Mouse (Mus musculus): ENCODE measurements around the gene Mindy3. TPM values are rescaled to one million over a fixed set of nuclear protein-coding genes. Genes with fewer than 3 reads are reported as not detected.
A peak's percentile ranks its signal among the peaks of the same experiment; 100 is the strongest.

The Mindy3 gene
- polyA plus RNA-seq, 1 experiment from 2014 or later, result 28.8 TPM

DNA sequence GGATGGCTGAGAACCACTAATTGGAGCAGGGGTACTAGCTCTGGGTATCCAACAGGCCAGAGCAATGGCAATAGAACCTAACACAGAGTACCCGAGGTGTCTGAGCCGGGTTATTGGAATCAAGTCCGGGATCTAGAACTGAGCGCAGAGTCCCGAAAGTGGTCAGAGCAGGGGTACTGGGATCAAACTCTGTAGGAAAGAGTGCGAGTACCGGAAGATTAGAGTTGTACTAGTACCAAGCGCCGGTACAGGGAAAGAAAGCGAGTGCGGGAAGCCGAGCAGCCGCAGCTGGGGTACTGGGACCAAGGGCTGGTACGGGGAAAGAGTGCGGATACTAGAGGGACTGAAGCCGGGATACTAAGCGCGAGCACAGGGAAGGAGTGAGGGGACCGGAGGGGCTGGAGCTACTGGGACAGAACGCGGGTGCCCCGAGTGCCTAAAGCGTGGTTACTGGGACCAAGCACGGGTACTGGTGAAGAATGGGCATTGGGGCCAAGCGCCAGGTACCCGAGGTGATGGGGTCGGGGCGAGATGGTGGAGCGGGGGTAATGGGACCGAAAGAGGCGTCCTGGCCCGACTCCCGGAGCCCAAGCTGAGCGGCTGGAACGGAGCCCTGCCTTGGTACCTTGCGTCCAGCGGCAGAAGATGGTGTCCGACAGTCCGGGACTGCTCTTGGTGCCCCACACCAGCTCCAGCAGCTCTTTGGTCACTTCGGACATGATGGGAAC, 572 bp downstream of the Mindy3 start:
- no peaks in the 10 kb centered on the region for H3K27me3 ChIP-seq (replicated peaks; ENCODE audit: control insufficient read depth, insufficient read depth, low read length)
- H3K4me1 ChIP-seq (replicated peaks; ENCODE audit: control insufficient read depth, insufficient read depth, low read length), result peaks cover 6% of the 10 kb centered on the region; the same call in 1 of the 2 replicates
- under 1% methylated on average over 40 of the region's 40 CpGs for WGBS
- peak overlapping the region; percentile 95 for H3K4me3 ChIP-seq (ENCODE audit: low read depth, low read length)
- H3K36me3 ChIP-seq (ENCODE audit: control insufficient read depth, insufficient read depth, low read length), result no peaks in the 10 kb centered on the region
- H3K27ac ChIP-seq (ENCODE audit: low read depth, low read length), result peak overlapping the region; percentile 71
- DNase-seq (ENCODE audit: low spot score) (peak; percentile 57), ATAC-seq (replicated peaks; ENCODE audit: low FRiP score) (peak; percentile 71)
- peak overlapping the region; percentile 87 for H3K4me2 ChIP-seq
- H3K9me3 ChIP-seq (ENCODE audit: control insufficient read depth, low read length), result no peaks in the 10 kb centered on the region
- H3K9ac ChIP-seq (ENCODE audit: low read depth, low read length), result peak overlapping the region; percentile 86

DNA sequence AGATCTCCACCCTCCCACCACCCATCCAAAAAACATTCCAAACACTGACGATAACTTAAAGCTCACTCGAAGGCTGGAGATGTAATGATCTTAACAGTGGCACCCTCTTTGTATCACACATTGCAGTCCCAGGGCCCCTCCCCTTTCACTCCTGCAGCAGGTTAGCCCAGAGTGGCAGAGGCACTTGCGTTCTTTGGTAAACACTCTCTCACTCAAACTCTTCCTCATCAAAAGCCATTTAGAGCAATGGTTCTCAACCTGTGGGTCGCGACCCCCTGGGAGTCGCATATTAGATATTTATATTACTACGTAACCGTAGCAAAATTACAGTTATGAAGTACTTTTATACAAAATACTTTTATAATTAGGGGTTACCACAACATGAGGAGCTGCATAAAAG, 1.1 kb downstream of the Mindy3 start:
- H3K4me2 ChIP-seq, result peak overlapping the region; percentile 87
- H3K27me3 ChIP-seq (replicated peaks; ENCODE audit: control insufficient read depth, insufficient read depth, low read length), result no peaks in the 10 kb centered on the region
- H3K9ac ChIP-seq (ENCODE audit: low read depth, low read length), result peak overlapping the region; percentile 86
- peak; percentile 72 for ATAC-seq (replicated peaks; ENCODE audit: low FRiP score)
- H3K36me3 ChIP-seq (ENCODE audit: control insufficient read depth, insufficient read depth, low read length), result no peaks in the 10 kb centered on the region
- peak overlapping the region; percentile 95 for H3K4me3 ChIP-seq (ENCODE audit: low read depth, low read length)
- DNase-seq (ENCODE audit: low spot score), result no peak
- peaks cover 6% of the 10 kb centered on the region; the same call in 1 of the 2 replicates for H3K4me1 ChIP-seq (replicated peaks; ENCODE audit: control insufficient read depth, insufficient read depth, low read length)
- WGBS, result 36% methylated on average over 8 of the region's 8 CpGs
- no peak overlapping the region; the same call in 1 of the 2 replicates for H3K27ac ChIP-seq (ENCODE audit: low read depth, low read length)
- no peaks in the 10 kb centered on the region for H3K9me3 ChIP-seq (ENCODE audit: control insufficient read depth, low read length)

DNA sequence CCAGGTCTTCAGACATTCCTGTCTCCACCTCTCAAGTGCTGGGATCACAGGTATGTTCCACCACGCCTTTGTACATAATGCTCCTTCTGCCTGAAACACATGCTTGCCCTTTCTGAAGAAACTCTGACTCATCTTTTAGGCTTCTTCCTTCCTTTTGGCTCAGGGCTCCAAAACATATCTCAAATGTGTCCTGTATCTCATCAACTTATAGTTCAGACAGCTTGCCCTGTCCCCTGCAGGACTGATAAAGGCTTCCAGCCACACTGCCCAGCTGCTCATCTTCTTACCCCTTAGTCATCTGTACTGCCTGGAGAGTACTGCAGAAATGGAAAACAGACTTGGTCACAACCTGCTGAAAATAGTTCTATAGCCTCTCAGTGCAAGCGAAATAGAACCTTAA, 7.0 kb downstream of the Mindy3 start:
- no peaks in the 10 kb centered on the region for H3K9me3 ChIP-seq (ENCODE audit: control insufficient read depth, low read length)
- H3K4me3 ChIP-seq (ENCODE audit: low read depth, low read length), result no peak overlapping the region
- peaks cover 19% of the 10 kb centered on the region for H3K4me1 ChIP-seq (replicated peaks; ENCODE audit: control insufficient read depth, insufficient read depth, low read length)
- peak; percentile 76 for ATAC-seq (replicated peaks; ENCODE audit: low FRiP score)
- no peak for DNase-seq (ENCODE audit: low spot score)
- H3K36me3 ChIP-seq (ENCODE audit: control insufficient read depth, insufficient read depth, low read length), result no peaks in the 10 kb centered on the region
- H3K27ac ChIP-seq (ENCODE audit: low read depth, low read length), result no peak overlapping the region
- WGBS, result 75% methylated on average over 2 of the region's 2 CpGs
- no peak overlapping the region for H3K4me2 ChIP-seq
- no peak overlapping the region for H3K9ac ChIP-seq (ENCODE audit: low read depth, low read length)
- H3K27me3 ChIP-seq (replicated peaks; ENCODE audit: control insufficient read depth, insufficient read depth, low read length), result no peaks in the 10 kb centered on the region

DNA sequence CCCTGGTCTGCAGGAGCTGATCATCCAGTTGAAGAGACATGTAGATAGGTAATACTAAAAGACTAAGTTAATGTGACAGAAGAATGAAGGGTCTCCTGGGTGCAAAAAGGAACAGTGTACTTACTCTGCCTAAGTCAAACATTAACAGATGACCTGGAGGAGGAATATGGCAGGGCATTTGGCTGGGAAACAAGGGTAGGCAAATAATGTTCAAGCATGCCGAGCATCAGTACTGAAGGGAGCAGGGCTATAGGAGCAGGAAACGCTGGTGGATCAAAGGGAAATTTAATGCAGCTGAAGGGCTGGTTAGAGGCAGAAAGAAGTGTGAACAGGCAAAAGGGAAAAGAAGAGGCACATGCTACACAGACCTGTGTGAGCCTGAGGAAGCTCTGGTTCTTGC, 8.1 kb downstream of the Mindy3 start:
- Histone ChIP-seq H3K4me1 (replicated peaks; ENCODE audit: control insufficient read depth, insufficient read depth, low read length) (peaks cover 19% of the 10 kb centered on the region), H3K4me3 (ENCODE audit: low read depth, low read length) (no peak overlapping the region), H3K27me3 (replicated peaks; ENCODE audit: control insufficient read depth, insufficient read depth, low read length) (no peaks in the 10 kb centered on the region), H3K9me3 (ENCODE audit: control insufficient read depth, low read length) (no peaks in the 10 kb centered on the region), H3K9ac (ENCODE audit: low read depth, low read length) (no peak overlapping the region), H3K27ac (ENCODE audit: low read depth, low read length) (no peak overlapping the region), H3K4me2 (no peak overlapping the region), H3K36me3 (ENCODE audit: control insufficient read depth, insufficient read depth, low read length) (no peaks in the 10 kb centered on the region)
- DNase-seq (ENCODE audit: low spot score), result no peak
- 0 out of 2 replicates have a peak, but pooled peaks have one; percentile 40 for ATAC-seq (replicated peaks; ENCODE audit: low FRiP score)
- 55% methylated on average over 2 of the region's 2 CpGs for WGBS

DNA sequence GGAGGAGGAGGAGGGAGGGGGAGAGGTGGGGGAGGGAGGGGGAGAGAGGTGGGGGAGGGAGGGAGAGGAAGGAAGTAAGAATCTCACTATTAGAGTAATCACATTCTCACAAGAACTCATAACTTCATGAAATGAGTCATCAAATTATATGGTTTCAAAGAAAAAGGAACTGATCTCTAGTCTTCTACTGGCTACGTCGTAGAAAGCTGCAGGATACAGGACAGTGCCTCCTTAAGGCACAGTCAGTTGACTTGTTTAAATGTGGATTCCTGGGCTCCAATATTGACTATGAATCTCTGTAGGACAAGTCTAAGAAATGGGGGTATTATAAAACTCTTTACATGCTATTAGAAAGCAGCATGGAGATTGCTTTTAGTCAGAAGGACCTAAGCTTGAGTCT, 12.5 kb downstream of the Mindy3 start:
- peaks cover 8% of the 10 kb centered on the region for H3K4me1 ChIP-seq (replicated peaks; ENCODE audit: control insufficient read depth, insufficient read depth, low read length)
- DNase-seq (ENCODE audit: low spot score), result no peak
- H3K9me3 ChIP-seq (ENCODE audit: control insufficient read depth, low read length), result no peaks in the 10 kb centered on the region
- no peak overlapping the region for H3K9ac ChIP-seq (ENCODE audit: low read depth, low read length)
- WGBS, result 90% methylated on average over 2 of the region's 2 CpGs
- H3K27me3 ChIP-seq (replicated peaks; ENCODE audit: control insufficient read depth, insufficient read depth, low read length), result no peaks in the 10 kb centered on the region
- H3K4me2 ChIP-seq, result no peak overlapping the region
- no peak overlapping the region for H3K4me3 ChIP-seq (ENCODE audit: low read depth, low read length)
- no peak overlapping the region for H3K27ac ChIP-seq (ENCODE audit: low read depth, low read length)
- ATAC-seq (replicated peaks; ENCODE audit: low FRiP score), result no peak
- H3K36me3 ChIP-seq (ENCODE audit: control insufficient read depth, insufficient read depth, low read length), result no peaks in the 10 kb centered on the region

DNA sequence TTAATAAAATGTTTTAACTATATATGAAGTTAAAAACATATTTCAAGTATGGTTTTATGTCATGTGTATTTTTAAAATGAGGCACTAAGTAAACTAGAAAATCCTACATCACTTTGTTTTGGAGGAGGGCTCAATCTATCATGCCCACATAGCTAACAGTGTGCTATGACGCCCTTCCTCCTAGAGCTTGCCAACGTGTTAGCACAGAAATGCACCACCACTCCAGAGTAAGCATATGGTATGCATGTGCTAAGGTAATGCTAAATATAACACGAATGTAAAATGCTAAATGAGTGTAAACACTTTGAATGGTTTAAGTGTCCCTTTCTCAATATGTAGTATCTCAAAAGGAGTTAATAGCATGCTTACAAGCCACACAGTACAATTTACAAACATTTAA, 16.8 kb downstream of the Mindy3 start:
- 83% methylated on average over 3 of the region's 3 CpGs for whole genome bisulfite sequencing
- DNase-seq (ENCODE audit: low spot score), result no peak
- H3K4me2 ChIP-seq, result no peak overlapping the region
- H3K9me3 ChIP-seq (ENCODE audit: control insufficient read depth, low read length), result no peaks in the 10 kb centered on the region
- H3K36me3 ChIP-seq (ENCODE audit: control insufficient read depth, insufficient read depth, low read length), result no peaks in the 10 kb centered on the region
- no peak for ATAC-seq (replicated peaks; ENCODE audit: low FRiP score)
- H3K9ac ChIP-seq (ENCODE audit: low read depth, low read length), result no peak overlapping the region
- no peaks in the 10 kb centered on the region for H3K4me1 ChIP-seq (replicated peaks; ENCODE audit: control insufficient read depth, insufficient read depth, low read length)
- no peak overlapping the region for H3K4me3 ChIP-seq (ENCODE audit: low read depth, low read length)
- no peaks in the 10 kb centered on the region for H3K27me3 ChIP-seq (replicated peaks; ENCODE audit: control insufficient read depth, insufficient read depth, low read length)
- H3K27ac ChIP-seq (ENCODE audit: low read depth, low read length), result no peak overlapping the region

DNA sequence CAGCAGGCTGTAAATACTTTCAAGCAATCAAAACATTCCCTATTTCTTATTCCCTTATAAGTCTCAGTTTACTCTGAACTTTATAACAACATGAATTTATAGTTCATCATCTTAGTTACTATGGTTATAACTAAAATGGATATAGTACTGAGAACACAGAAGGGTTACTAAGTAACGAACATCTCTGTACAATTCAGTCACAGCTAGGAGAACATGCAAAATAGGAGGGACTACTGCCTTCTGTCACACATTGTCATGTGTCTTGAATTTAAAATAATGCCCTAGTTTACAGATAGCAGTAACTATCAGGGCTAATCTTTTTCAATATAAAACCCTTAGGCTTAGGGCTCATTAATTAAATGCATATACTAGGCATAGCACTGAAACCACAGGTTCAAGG, 18.1 kb downstream of the Mindy3 start:
- Histone ChIP-seq H3K4me3 (ENCODE audit: low read depth, low read length) (no peak overlapping the region), H3K27ac (ENCODE audit: low read depth, low read length) (no peak overlapping the region), H3K4me1 (replicated peaks; ENCODE audit: control insufficient read depth, insufficient read depth, low read length) (no peaks in the 10 kb centered on the region), H3K27me3 (replicated peaks; ENCODE audit: control insufficient read depth, insufficient read depth, low read length) (no peaks in the 10 kb centered on the region), H3K9me3 (ENCODE audit: control insufficient read depth, low read length) (no peaks in the 10 kb centered on the region), H3K36me3 (ENCODE audit: control insufficient read depth, insufficient read depth, low read length) (no peaks in the 10 kb centered on the region), H3K4me2 (no peak overlapping the region), H3K9ac (ENCODE audit: low read depth, low read length) (no peak overlapping the region)
- DNase-seq (ENCODE audit: low spot score) (no peak), ATAC-seq (replicated peaks; ENCODE audit: low FRiP score) (no peak)
- 88% methylated on average over 1 of the region's 1 CpGs for WGBS

DNA sequence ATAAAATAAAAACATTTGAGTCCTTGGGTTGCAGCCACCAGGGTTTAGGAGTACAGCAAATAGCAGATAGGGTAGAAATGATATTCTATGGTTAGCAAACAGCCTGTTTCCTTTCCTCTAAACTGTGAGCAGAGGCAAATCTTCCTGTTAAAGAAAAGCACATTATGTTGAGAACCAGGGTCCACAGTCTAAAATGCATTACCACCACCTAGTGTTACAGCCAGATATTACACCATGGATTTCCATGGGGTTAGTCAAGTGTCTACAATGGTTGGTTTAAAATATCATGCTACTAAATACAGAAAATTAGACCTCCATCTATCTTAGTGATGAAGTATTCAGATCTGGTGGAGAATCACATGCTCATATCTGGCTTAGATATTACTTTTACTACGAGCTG, 30.2 kb downstream of the Mindy3 start:
- no peaks in the 10 kb centered on the region; the same call in none of the 2 replicates for H3K36me3 ChIP-seq (ENCODE audit: control insufficient read depth, insufficient read depth, low read length)
- DNase-seq (ENCODE audit: low spot score) (no peak), ATAC-seq (replicated peaks; ENCODE audit: low FRiP score) (peak; percentile 79)
- H3K9me3 ChIP-seq (ENCODE audit: control insufficient read depth, low read length), result no peaks in the 10 kb centered on the region
- no peaks in the 10 kb centered on the region for H3K27me3 ChIP-seq (replicated peaks; ENCODE audit: control insufficient read depth, insufficient read depth, low read length)
- H3K4me2 ChIP-seq, result no peak overlapping the region
- no peak overlapping the region for H3K27ac ChIP-seq (ENCODE audit: low read depth, low read length)
- H3K4me1 ChIP-seq (replicated peaks; ENCODE audit: control insufficient read depth, insufficient read depth, low read length), result no peaks in the 10 kb centered on the region
- 33% methylated on average over 1 of the region's 1 CpGs for WGBS
- H3K9ac ChIP-seq (ENCODE audit: low read depth, low read length), result no peak overlapping the region
- H3K4me3 ChIP-seq (ENCODE audit: low read depth, low read length), result no peak overlapping the region

DNA sequence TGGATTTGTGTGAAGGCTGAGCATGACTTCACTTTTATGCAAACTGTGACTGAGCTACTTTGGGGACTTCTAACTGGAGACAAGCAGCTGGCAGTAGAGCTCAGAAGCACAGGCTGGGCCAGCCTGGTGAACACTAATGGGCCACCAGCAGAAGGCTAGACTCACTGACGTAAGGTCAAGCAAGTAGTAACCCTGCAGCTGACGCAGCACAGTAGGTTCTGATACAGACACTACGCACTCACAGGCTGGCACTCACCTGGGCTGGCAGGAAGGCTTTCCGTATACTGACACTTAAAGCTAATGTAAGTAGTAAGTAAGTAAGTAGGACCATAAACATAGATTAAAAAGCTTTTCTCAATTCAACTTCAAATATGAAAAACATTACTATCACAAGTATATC, 30.7 kb downstream of the Mindy3 start:
- Histone ChIP-seq H3K27ac (ENCODE audit: low read depth, low read length) (no peak overlapping the region), H3K9me3 (ENCODE audit: control insufficient read depth, low read length) (no peaks in the 10 kb centered on the region), H3K27me3 (replicated peaks; ENCODE audit: control insufficient read depth, insufficient read depth, low read length) (no peaks in the 10 kb centered on the region), H3K4me1 (replicated peaks; ENCODE audit: control insufficient read depth, insufficient read depth, low read length) (no peaks in the 10 kb centered on the region), H3K4me2 (no peak overlapping the region), H3K4me3 (ENCODE audit: low read depth, low read length) (no peak overlapping the region), H3K36me3 (ENCODE audit: control insufficient read depth, insufficient read depth, low read length) (no peaks in the 10 kb centered on the region; the same call in none of the 2 replicates), H3K9ac (ENCODE audit: low read depth, low read length) (no peak overlapping the region)
- DNase-seq (ENCODE audit: low spot score) (no peak), ATAC-seq (replicated peaks; ENCODE audit: low FRiP score) (peak; percentile 14; the same call in 1 of the 2 replicates)
- WGBS, result 90% methylated on average over 4 of the region's 4 CpGs
